Mouse (Mus musculus) ES-Bruce4 (cell line): ENCODE data around the gene Stxbp5l.

Experiments used
- CTCF ChIP-seq: IDR thresholded peaks from one replicate; pipeline ENCODE4 v1.8.1; 2011; ENCODE audit warnings: low read depth, low read length
- EP300 ChIP-seq: IDR thresholded peaks from 2 replicates; pipeline ENCODE4 v1.6.1; 2011; ENCODE audit warnings: low read depth, low read length; ENCODE audit not compliant: insufficient read depth
- POLR2A ChIP-seq: IDR thresholded peaks from one replicate; pipeline ENCODE4 v1.8.1; 2011; ENCODE audit warnings: low read length; ENCODE audit not compliant: insufficient read depth

- no peak for TF ChIP-seq CTCF
- TF ChIP-seq POLR2A: no peak
- TF ChIP-seq EP300: no peak
These were observed 20.8 kb downstream of the Stxbp5l start for GRCm38 (mm10) chr16:37363958-37364357.
